Mouse (Mus musculus) liver, embryonic 16.5 days (tissue): Measurements from ENCODE around the gene Sgo1. TPM values are rescaled to one million over a fixed set of nuclear protein-coding genes. Genes with fewer than 3 reads are reported as not detected.

ENCODE experiments used
- ATAC-seq: fragments of 200-750 bp; cut with Nextera tagmentation; 2 replicates; pipeline ENCODE4 v1.8.0; 2017; ENCODE audit warnings: low read depth, mild to moderate bottlenecking, moderate number of reproducible peaks, moderate library complexity
- H3K27ac ChIP-seq: fragments of 300-500 bp; sonication (generic); 2 replicates; pipeline ENCODE4 v1.5.1; 2014; ENCODE audit warnings: mild to moderate bottlenecking, low read length
- H3K27me3 ChIP-seq: fragments of 300-500 bp; sonication (generic); 2 replicates; pipeline ENCODE4 v1.6.1; 2014; ENCODE audit warnings: low read depth, low read length, mixed read lengths; ENCODE audit not compliant: control insufficient read depth, insufficient read depth
- H3K36me3 ChIP-seq: fragments of 300-500 bp; sonication (generic); 2 replicates; pipeline ENCODE4 v1.6.1; 2014; ENCODE audit warnings: mild to moderate bottlenecking; ENCODE audit not compliant: control insufficient read depth, insufficient read depth
- H3K4me1 ChIP-seq: fragments of 300-500 bp; sonication (generic); 2 replicates; pipeline ENCODE4 v1.6.1; 2014; ENCODE audit warnings: low read depth, low read length, mixed read lengths; ENCODE audit not compliant: control insufficient read depth
- H3K4me2 ChIP-seq: fragments of 300-500 bp; sonication (generic); 2 replicates; pipeline ENCODE4 v1.6.1; 2014; ENCODE audit warnings: low read depth, low read length, mixed read lengths
- H3K4me3 ChIP-seq: fragments of 300-500 bp; sonication (generic); 2 replicates; pipeline ENCODE4 v1.5.1; 2014; ENCODE audit warnings: low read depth, mild to moderate bottlenecking, low read length
- H3K9ac ChIP-seq: fragments of 300-500 bp; sonication (generic); 2 replicates; pipeline ENCODE4 v1.6.1; 2014; ENCODE audit warnings: low read depth, low read length
- H3K9me3 ChIP-seq: fragments of 300-500 bp; sonication (generic); replicated peaks from 2 replicates; pipeline ENCODE4 v1.6.1; 2016; ENCODE audit warnings: low read length; ENCODE audit not compliant: control insufficient read depth
- WGBS: fragments of 180-500 bp; shearing (Covaris S2); extraction: QIAGEN DNeasy Blood & Tissue Kit; methylation state at CpG from one replicate; pipeline ENCODE4 v1.1.7; 2014; ENCODE audit not compliant: insufficient replicate concordance; 5-methylcytosine and 5-hydroxymethylcytosine counted together
- polyA plus RNA-seq: library from polyadenylated mRNA; unstranded; fragments of >200 nt; fragmentation: Nextera tagmentation; extraction: Ambion mirVana; gene quantifications from 2 replicates; pipeline ENCODE4 v1.2.1, GENCODE M21; 2015

Gene Sgo1
- polyA plus RNA-seq, 1 experiment from 2014 or later = 28.9 TPM

DNA sequence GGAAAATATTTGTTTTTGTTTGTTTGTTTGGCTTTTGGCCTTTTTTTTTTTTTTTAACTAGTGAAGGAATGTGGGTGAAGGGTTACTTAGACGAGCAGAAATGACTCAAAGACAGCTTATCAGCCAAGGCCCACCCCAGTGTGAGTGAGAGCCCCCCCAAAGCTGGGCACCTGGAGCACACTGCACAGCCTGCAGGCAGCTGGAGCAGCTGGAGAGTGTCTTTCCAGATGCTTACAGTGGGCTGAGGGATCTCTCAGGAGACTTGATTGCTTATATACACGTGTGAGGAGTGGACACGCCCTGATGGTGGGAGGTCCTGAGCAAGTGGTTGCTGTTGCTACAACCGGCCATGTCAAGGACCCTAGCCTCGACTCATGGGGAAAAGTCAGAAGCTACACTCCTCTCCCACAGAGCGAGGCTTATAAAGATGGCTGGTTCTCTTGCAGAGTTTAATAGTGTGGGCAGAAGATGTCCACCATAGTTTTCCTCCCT lies 32.7 kb downstream of the Sgo1 start:
- no peaks in the 10 kb centered on the region for H3K9me3 ChIP-seq
- H3K9ac ChIP-seq = no peak overlapping the region
- no peaks in the 10 kb centered on the region for H3K27me3 ChIP-seq
- H3K4me1 ChIP-seq = no peaks in the 10 kb centered on the region
- no peak overlapping the region for H3K27ac ChIP-seq
- ATAC-seq = no peak
- 64% methylated on average over 6 of the region's 6 CpGs for WGBS
- peaks cover 19% of the 10 kb centered on the region for H3K36me3 ChIP-seq
- no peak overlapping the region for H3K4me3 ChIP-seq
- H3K4me2 ChIP-seq = no peak overlapping the region

DNA sequence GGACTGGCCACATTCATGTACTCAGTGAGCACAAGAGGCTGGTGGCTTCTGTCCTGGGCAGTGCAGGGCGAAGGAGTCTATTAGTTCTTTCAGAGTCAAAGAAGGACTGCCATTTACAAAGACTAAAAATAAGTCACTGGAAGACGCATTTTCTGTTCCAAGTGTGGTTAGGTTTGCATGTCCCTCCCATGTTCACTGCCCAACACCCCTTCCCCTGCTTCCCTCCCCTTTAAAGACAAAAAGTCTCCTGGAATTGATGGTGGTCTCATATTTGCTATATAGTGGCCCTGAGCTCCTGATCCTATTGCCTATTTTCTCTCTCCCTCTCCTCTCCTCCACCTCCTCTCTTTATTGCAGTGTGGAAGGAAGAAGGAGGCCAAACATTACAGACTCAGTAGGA lies 33.2 kb downstream of the Sgo1 start:
- Histone ChIP-seq H3K4me2 (no peak overlapping the region), H3K27ac (no peak overlapping the region)
- WGBS = 81% methylated on average over 2 of the region's 2 CpGs

DNA sequence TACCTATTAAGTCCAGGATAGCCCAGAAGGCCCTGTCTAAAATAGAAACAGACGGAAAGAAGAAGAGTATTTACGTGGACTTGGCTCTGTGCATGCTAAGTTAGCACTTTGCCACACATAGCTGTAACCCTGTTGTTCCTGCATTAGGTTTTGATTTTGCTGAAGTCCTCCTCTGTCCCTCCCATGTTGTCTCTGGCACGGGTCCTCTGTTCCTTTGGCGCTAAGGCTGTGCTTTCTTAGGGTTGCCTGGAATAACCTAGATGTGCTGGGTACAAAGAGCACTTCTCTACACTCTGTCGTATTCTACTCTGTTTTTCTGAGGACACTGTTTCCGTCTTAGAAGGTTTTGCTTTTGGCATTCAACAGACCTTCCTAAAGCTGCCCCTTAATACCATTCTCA lies 34.1 kb downstream of the Sgo1 start:
- Histone ChIP-seq H3K4me3 (no peak overlapping the region), H3K4me2 (no peak overlapping the region), H3K9ac (no peak overlapping the region), H3K27me3 (no peaks in the 10 kb centered on the region), H3K36me3 (peaks cover 19% of the 10 kb centered on the region), H3K27ac (no peak overlapping the region), H3K9me3 (no peaks in the 10 kb centered on the region), H3K4me1 (no peaks in the 10 kb centered on the region; the same call in 1 of the 2 replicates)
- no peak for ATAC-seq
- 77% methylated on average over 6 of the region's 6 CpGs for WGBS

More for the DNA sequence above, 33.2 kb downstream of the Sgo1 start:
- Histone ChIP-seq H3K9me3 (no peaks in the 10 kb centered on the region), H3K4me3 (no peak overlapping the region), H3K4me1 (no peaks in the 10 kb centered on the region; the same call in 1 of the 2 replicates), H3K9ac (no peak overlapping the region), H3K36me3 (peaks cover 19% of the 10 kb centered on the region), H3K27me3 (no peaks in the 10 kb centered on the region)
- ATAC-seq = no peak

DNA sequence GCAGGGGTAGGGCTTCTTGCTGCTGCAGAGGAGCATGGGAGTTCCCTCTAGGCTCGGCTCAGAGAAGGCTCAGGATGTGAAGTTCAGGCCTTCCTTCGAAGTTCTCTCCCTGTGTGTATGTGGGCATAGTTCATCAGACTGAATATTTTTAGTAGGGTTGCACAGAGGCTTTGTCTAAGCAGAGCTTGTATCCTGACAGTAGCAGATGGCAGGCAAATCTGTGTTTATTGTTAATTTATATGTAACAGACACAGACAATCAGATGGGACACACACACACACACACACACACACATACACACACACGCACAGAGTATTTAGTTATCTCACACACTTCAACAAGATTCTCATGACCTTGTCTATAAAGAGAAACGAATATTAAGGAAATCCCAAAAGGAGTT lies 34.5 kb downstream of the Sgo1 start:
- ATAC-seq = no peak
- Histone ChIP-seq H3K27ac (no peak overlapping the region), H3K9me3 (no peaks in the 10 kb centered on the region), H3K4me2 (no peak overlapping the region), H3K4me1 (no peaks in the 10 kb centered on the region; the same call in 1 of the 2 replicates), H3K4me3 (no peak overlapping the region), H3K27me3 (no peaks in the 10 kb centered on the region), H3K36me3 (peaks cover 19% of the 10 kb centered on the region), H3K9ac (no peak overlapping the region)
- 75% methylated on average over 4 of the region's 4 CpGs for WGBS

DNA sequence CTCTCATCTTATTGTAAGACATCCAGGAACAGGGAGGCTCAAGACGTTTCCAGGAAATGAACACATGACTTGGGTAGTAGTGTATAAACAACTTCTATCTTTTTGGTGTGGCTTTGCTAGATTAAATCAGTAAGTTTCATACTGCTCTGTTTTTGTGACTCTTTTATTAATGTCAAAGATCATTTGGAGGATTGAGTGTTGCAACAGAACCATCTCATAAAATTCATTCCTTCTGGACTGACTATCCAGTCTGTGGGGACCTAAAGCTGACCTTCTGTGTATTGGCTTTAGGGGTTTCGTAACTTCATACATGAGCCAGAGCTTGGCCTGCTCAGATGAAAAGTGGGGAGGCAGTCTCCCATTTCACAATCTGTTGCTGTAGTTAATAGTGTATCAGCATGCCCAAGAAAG lies 38.9 kb downstream of the Sgo1 start:
- peak; percentile 90 for ATAC-seq
- peaks cover 28% of the 10 kb centered on the region for H3K36me3 ChIP-seq
- H3K27ac ChIP-seq = peak overlapping the region; percentile 52
- no peak overlapping the region for H3K4me2 ChIP-seq
- no peaks in the 10 kb centered on the region for H3K27me3 ChIP-seq
- no peak overlapping the region for H3K4me3 ChIP-seq
- H3K4me1 ChIP-seq = no peaks in the 10 kb centered on the region; the same call in 1 of the 2 replicates
- 56% methylated on average over 2 of the region's 2 CpGs for WGBS
- H3K9ac ChIP-seq = no peak overlapping the region
- no peaks in the 10 kb centered on the region for H3K9me3 ChIP-seq

DNA sequence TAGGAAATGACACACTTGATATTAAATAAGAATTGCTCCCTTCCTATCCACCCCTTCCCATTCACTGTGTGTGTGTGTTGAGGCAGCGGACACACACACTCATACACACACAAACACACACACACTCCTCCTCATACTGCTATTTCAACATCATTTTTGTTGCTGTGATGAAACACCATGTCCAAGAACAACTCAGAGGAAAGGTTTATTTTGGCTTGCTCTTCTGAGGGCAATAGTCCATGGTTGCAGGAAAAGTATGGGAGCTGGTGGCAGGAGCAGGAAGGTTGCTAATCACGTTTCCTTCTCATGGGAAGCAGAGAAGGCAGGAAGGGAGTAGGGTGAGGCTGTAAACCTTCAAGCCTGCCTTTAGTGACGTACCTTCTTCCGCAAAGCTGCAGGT lies 45.8 kb downstream of the Sgo1 start:
- peak; percentile 89 for ATAC-seq
- H3K4me3 ChIP-seq = no peak overlapping the region
- 72% methylated on average over 4 of the region's 4 CpGs for WGBS
- H3K9me3 ChIP-seq = no peaks in the 10 kb centered on the region
- H3K4me2 ChIP-seq = no peak overlapping the region
- peaks cover 29% of the 10 kb centered on the region for H3K36me3 ChIP-seq
- no peaks in the 10 kb centered on the region for H3K27me3 ChIP-seq
- peak overlapping the region; percentile 70 for H3K27ac ChIP-seq
- no peak overlapping the region for H3K9ac ChIP-seq
- H3K4me1 ChIP-seq = no peaks in the 10 kb centered on the region

DNA sequence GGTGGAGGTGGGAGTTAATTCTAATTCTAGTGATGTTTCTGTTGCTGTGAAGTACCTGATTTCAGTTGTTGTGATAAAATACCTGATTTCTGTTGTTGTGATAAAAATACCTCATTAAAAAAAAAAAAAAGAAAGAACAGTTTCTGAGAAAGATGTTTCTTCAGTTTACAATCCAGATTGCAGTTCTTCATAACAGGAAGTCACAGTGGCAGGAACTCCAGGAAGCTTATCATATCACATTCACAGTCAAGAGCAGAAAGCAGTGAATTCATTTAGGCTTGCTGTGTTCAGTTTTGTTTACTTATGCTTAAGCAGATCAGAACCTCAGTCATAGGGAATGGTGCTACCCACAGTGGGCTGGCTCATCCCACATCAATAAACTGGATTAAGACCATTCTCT lies 57.8 kb downstream of the Sgo1 start:
- Histone ChIP-seq H3K27ac (no peak overlapping the region), H3K4me3 (no peak overlapping the region), H3K27me3 (no peaks in the 10 kb centered on the region), H3K36me3 (peaks cover 15% of the 10 kb centered on the region), H3K9me3 (no peaks in the 10 kb centered on the region), H3K4me2 (no peak overlapping the region), H3K4me1 (peaks cover 3% of the 10 kb centered on the region; the same call in 1 of the 2 replicates), H3K9ac (no peak overlapping the region)
- ATAC-seq = no peak

DNA sequence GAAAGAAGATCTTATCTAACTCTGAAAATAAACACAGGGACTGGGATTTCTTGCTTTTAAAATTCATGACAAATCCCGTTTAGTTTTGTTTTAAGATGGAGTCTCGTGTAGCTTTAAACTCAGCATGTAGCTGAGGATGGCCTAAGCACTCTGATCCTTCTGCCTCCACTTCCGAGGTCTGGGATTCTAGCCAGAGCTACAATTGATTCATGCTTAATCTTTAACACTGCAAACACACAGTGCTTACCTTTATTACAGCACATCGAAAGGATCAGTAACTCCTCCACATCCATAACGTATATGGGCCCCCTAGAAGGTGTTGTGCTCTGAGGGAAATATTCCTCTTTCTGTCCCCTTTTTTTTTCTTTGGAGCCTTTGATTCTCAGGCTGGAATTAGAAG lies 61.0 kb downstream of the Sgo1 start:
- no peak overlapping the region for H3K4me2 ChIP-seq
- peak overlapping the region; percentile 72 for H3K27ac ChIP-seq
- 60% methylated on average over 5 of the region's 5 CpGs for WGBS
- H3K9ac ChIP-seq = no peak overlapping the region
- H3K4me1 ChIP-seq = peaks cover 3% of the 10 kb centered on the region; the same call in 1 of the 2 replicates
- H3K9me3 ChIP-seq = no peaks in the 10 kb centered on the region
- ATAC-seq = peak; percentile 87
- H3K27me3 ChIP-seq = no peaks in the 10 kb centered on the region
- H3K36me3 ChIP-seq = peaks cover 14% of the 10 kb centered on the region
- H3K4me3 ChIP-seq = no peak overlapping the region

DNA sequence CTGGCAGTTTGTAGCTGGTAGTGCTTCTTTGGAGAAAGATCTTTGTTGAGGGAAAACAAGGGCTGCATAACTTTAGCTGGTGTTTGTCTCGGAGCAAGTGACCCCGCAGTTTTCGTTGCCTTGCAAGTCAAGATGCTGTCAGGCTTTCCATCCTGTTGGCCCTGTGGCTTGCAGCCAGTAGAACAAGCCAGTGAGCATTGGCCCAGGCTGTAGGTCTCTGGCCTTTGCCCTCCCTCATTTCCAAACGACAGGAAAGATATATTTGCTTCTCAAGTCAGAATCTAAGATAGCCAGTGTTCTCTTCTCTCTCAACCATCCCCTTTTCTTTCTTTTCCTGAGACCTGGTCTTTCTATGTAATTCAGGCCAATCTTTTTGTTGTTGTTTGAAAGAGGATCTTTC lies 61.6 kb downstream of the Sgo1 start:
- Histone ChIP-seq H3K36me3 (peaks cover 10% of the 10 kb centered on the region), H3K27ac (peak overlapping the region; percentile 50; the same call in 1 of the 2 replicates), H3K9ac (no peak overlapping the region), H3K27me3 (no peaks in the 10 kb centered on the region), H3K4me2 (no peak overlapping the region), H3K4me3 (no peak overlapping the region), H3K4me1 (peaks cover 4% of the 10 kb centered on the region), H3K9me3 (no peaks in the 10 kb centered on the region)
- WGBS = 77% methylated on average over 4 of the region's 4 CpGs
- ATAC-seq = peak; percentile 30; the same call in 1 of the 2 replicates
